Mouse (Mus musculus): ENCODE data around the gene Nup214. TPM values are rescaled to one million over a fixed set of nuclear protein-coding genes. Genes with fewer than 3 reads are reported as not detected.

The Nup214 gene
- total RNA-seq, 2 experiments from 2014 or later: 63.9 to 65.9 TPM

- no peak for TF ChIP-seq CTCF (IDR thresholded peaks at IDR 0.05)
- Histone ChIP-seq H3K27ac (no peak overlapping the region), H3K4me3 (peak overlapping the region; percentile 52)
- no peak for DNase-seq (ENCODE audit: extremely low spot score in 1 of 2, low spot score in 2 of 2)
- intact Hi-C loops (cut with DNase I): no loop called here
Measured at GRCm38 (mm10) chr2:31950966-31951365, 23.3 kb upstream of the Nup214 start.

DNA sequence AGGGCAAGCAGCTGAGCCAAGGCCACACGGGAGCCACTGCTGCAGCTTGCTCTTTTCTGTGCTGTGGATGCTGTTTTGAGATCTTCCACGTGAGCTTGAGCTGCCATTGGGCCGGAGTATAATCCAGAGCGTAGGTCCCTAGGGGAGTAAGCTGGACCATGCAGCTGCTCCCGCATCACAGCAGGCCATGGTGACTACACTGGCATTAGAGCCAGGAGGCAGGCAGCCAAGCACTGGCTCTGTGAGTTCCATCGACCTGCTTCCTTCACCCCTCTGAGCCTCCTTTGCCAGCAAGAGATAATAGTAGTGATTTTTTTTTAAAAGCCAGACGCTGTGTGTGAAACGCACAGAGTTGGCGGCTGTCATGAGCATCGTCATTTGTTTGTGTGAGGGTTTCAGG, 22.0 kb upstream of the Nup214 start:
- Histone ChIP-seq H3K4me3 (no peak overlapping the region), H3K27ac (no peak overlapping the region)
- DNase-seq (ENCODE audit: extremely low spot score in 1 of 2, low spot score in 2 of 2): no peak
- intact Hi-C loops (cut with DNase I): no loop called here
- TF ChIP-seq CTCF (IDR thresholded peaks at IDR 0.05): no peak

DNA sequence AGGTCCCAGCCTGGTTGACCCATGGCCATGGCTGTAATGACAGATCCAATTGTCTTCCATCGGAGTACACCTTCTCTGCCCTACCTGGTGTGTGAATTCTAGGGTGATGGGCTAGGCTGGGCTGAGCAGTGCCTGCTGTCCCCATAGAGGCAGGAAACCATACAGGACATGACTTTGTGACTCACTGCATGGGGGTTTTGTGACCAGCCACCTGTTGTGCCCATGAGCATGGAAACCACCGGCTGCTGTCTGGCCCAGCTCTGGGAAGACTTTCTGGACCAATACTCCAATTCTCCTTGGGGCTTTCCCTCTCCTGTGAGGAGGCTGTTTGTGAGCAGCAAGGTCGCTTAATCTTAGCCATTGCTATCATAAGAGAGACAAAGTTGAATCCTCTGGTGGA, 21.5 kb upstream of the Nup214 start:
- DNase-seq (ENCODE audit: extremely low spot score in 1 of 2, low spot score in 2 of 2): no peak
- intact Hi-C loops (cut with DNase I): no loop called here
- H3K4me3 ChIP-seq: no peak overlapping the region
- no peak overlapping the region for H3K27ac ChIP-seq
- TF ChIP-seq CTCF (IDR thresholded peaks at IDR 0.05): no peak

DNA sequence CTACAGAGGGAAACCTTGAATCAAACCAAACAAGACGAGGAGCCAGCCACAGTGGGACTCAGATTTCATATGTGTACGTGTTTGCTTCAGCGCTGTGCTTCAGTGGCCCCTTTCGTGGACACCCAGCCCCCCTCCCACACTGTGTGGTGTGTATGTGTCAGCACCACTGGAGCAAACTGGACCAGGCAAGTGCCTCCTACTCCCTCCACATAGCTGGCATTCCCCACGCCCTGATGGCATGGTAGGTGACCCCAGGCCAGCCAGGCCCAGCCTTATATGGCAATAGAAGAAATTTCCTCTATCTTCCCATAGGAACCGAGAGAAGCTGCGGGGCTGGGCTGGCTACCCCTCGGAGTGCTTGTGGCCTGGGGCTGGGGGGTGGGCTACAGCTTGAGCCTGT, 20.5 kb upstream of the Nup214 start:
- Histone ChIP-seq H3K27ac (no peak overlapping the region), H3K4me3 (no peak overlapping the region)
- intact Hi-C loops (cut with DNase I): no loop called here
- no peak for DNase-seq (ENCODE audit: extremely low spot score in 1 of 2, low spot score in 2 of 2)
- no peak for TF ChIP-seq CTCF (IDR thresholded peaks at IDR 0.05)

DNA sequence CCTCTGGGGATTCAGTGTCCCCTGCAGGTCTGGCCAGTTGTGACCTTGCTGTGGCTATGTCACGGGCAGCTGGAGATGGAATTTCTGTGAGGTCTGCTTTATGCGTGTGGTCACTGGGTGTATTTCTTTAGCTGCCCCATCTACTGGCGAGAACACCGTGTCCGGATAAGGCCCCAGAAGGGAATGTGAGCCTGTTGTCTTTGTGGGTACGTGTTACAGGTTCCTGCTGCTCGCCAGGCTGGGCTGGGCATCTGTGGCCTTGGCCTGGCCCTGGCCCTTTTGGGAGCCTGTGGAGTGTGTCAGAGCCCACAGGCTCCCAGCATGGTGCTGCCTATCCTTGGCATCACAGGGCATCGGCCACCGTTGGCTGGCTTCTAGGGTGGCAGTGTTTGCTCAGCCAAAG, 19.5 kb upstream of the Nup214 start:
- intact Hi-C loops (cut with DNase I): no loop called here
- H3K4me3 ChIP-seq: no peak overlapping the region
- no peak for DNase-seq (ENCODE audit: extremely low spot score in 1 of 2, low spot score in 2 of 2)

DNA sequence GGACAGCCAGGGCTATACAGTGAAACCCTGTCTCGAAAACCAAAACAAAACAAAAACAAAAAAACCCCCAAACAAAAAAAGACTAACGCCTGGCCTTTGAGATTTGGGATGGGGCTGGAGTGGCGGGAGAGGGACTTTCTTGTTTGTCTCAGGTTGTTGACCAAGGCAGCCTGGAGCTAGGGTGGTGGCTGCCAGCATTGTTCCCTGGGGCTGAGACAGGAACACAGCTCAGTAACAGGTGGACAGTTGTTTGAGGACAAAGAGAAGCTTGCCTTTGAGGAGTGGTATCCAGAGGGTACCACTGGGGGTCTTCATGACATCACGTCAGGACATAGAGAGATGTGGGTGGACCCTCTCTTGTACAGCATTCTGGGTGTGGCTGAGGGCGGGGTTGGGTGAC, 18.6 kb upstream of the Nup214 start:
- DNase-seq (ENCODE audit: extremely low spot score in 1 of 2, low spot score in 2 of 2): no peak
- intact Hi-C loops (cut with DNase I): no loop called here
- no peak overlapping the region for H3K4me3 ChIP-seq
- H3K27ac ChIP-seq: no peak overlapping the region
- no peak for TF ChIP-seq CTCF (IDR thresholded peaks at IDR 0.05)

More for the DNA sequence above, 19.5 kb upstream of the Nup214 start:
- no peak for TF ChIP-seq CTCF (IDR thresholded peaks at IDR 0.05)
- H3K27ac ChIP-seq: no peak overlapping the region

- intact Hi-C loops (cut with DNase I): no loop called here
- no peak for DNase-seq (ENCODE audit: extremely low spot score in 1 of 2, low spot score in 2 of 2)
- Histone ChIP-seq H3K4me3 (no peak overlapping the region), H3K27ac (no peak overlapping the region)
- no peak for TF ChIP-seq CTCF (IDR thresholded peaks at IDR 0.05)
Measured at GRCm38 (mm10) chr2:31957211-31957610, 17.0 kb upstream of the Nup214 start.

DNA sequence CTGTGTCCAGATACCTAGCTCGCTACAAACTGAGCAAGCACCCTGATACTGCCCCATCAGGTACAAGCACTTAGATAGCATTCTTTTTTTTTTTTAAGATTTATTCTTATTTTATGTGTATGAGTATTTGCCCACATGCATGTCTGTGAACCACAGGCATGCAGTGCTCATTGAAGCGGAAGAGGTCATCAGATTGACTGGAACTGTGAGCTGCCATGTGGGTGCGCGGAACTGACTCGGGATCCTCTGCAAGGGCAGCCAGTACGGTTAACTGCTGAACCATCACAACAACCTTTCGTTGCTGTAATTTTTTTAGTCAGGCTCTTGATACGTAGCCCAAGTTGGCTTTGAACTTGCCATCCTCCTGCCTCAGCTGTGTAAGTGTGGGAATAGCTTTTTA, 13.2 kb upstream of the Nup214 start:
- TF ChIP-seq CTCF (IDR thresholded peaks at IDR 0.05): no peak
- Histone ChIP-seq H3K27ac (no peak overlapping the region), H3K4me3 (no peak overlapping the region)
- no peak for DNase-seq (ENCODE audit: extremely low spot score in 1 of 2, low spot score in 2 of 2)
- intact Hi-C loops (cut with DNase I): no loop called here

GRCm38 (mm10) chr2:31961791-31962222, 12.4 kb upstream of the Nup214 start:
- H3K27ac ChIP-seq: peak overlapping the region; percentile 78
- intact Hi-C loops (cut with DNase I): no loop called here
- no peak for TF ChIP-seq CTCF (IDR thresholded peaks at IDR 0.05)

DNA sequence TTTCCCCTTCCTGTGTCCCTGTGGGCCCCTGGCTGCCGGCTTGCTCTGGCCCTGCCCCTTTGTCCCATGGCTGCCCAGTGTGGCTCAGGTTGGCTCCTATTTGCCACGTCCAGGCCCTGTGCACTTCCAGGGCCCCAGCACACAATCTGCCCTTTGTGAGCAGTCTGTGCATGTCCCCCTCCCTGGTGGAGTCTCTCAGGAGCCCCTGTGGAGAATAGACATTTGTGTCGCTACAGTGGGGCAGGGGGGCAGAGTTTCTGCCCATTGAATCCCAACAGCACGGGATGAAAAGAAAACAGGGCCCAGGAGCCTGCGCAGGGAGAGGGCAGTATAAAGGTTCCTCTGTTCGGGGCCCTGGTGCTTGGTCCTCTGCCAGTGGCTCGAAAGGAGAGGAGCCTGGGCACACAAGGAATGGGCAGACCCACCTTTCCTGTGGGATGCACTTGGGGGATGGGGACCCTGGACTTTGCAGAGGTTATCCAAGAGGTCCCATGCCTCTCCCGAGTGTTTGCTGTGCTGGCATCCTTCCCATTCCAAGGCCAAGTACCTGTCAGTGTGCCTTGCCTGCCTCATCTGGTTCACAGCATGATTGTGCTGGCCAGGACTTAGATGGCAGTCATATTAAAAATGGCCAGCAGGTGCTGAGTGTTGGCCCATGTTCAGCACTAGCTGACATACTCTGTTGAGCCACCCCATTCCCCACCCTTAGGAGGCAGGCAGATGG, 11.6 kb upstream of the Nup214 start:
- H3K4me3 ChIP-seq: no peak overlapping the region
- intact Hi-C loops (cut with DNase I): no loop called here
- peak overlapping the region; percentile 78 for H3K27ac ChIP-seq
- peak; percentile 17 to 53 for DNase-seq (ENCODE audit: extremely low spot score in 1 of 2, low spot score in 2 of 2)
- no peak; the same call in 1 of the 2 replicates for TF ChIP-seq CTCF (IDR thresholded peaks at IDR 0.05)

More at GRCm38 (mm10) chr2:31961791-31962222, 12.4 kb upstream of the Nup214 start:
- DNase-seq (ENCODE audit: extremely low spot score in 1 of 2, low spot score in 2 of 2): no peak
- no peak overlapping the region for H3K4me3 ChIP-seq

- no peak for DNase-seq (ENCODE audit: extremely low spot score in 1 of 2, low spot score in 2 of 2)
- no peak for TF ChIP-seq CTCF (IDR thresholded peaks at IDR 0.05)
- Histone ChIP-seq H3K4me3 (no peak overlapping the region), H3K27ac (peak overlapping the region; percentile 37)
- intact Hi-C loops (cut with DNase I): no loop called here
Measured at GRCm38 (mm10) chr2:31963491-31963890, 10.7 kb upstream of the Nup214 start.

GRCm38 (mm10) chr2:31964191-31964590, 10.0 kb upstream of the Nup214 start:
- no peak overlapping the region for H3K4me3 ChIP-seq
- DNase-seq (ENCODE audit: extremely low spot score in 1 of 2, low spot score in 2 of 2): no peak
- no peak for TF ChIP-seq CTCF (IDR thresholded peaks at IDR 0.05)
- no peak overlapping the region for H3K27ac ChIP-seq
- intact Hi-C loops (cut with DNase I): no loop called here

DNA sequence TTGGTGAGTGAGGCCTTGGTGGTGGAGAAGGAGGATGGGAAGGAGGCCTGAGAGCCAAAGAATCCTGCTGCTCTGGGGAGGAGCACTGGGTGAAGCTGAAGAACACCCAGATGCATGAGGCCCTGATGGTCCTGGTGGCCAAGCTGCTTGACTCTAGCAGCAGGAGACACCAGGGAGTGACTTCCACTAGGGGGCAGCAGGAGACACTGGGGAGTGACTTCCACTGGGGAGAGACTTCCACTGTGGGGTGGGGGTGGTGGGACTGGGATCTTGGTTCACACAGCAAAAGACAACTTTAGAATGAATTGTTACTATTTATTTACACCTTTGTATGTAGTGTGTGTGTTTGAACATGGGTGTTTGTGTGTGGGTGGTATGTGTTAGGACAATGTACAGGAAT, 9.1 kb upstream of the Nup214 start:
- H3K4me3 ChIP-seq: no peak overlapping the region
- intact Hi-C loops (cut with DNase I): no loop called here
- no peak overlapping the region for H3K27ac ChIP-seq
- DNase-seq (ENCODE audit: extremely low spot score in 1 of 2, low spot score in 2 of 2): peak in 1 of 2 experiments; percentile 31
- TF ChIP-seq CTCF (IDR thresholded peaks at IDR 0.05): peak; percentile 48

Data from left cerebral cortex, adult 2 months (tissue).